In genomic region chr17:56256239-56256881, GRCm38 (mm10) we compare ENCODE assay signal across 8 mouse cellular contexts. TPM values are rescaled to one million over a fixed set of nuclear protein-coding genes. Genes with fewer than 3 reads are reported as not detected.
DNase-seq lines count a peak whose midpoint lies in the region; ATAC-seq lines count a peak whose summit lies in the region.

Gene Fem1a (plus strand): TSS chr17:56256810.

- peak within 1 kb of the TSS; percentile 95 for H3K27ac ChIP-seq in brown adipose tissue, adult 24 weeks (replicated peaks; ENCODE audit: low read depth, low read length)
- peak within 1 kb of the TSS; percentile 94 for H3K27ac ChIP-seq in heart, embryonic 13.5 days (replicated peaks)
- H3K27ac ChIP-seq in liver, embryonic 12.5 days, result peak within 1 kb of the TSS; percentile 95
- H3K27ac ChIP-seq in stomach, embryonic 15.5 days, result peak within 1 kb of the TSS; percentile 93

- H3K36me3 ChIP-seq in heart, embryonic 13.5 days, result peaks cover 34% of the 10 kb centered on the region
- peaks cover 38% of the 10 kb centered on the region for H3K36me3 ChIP-seq in liver, embryonic 12.5 days
- H3K36me3 ChIP-seq in stomach, embryonic 15.5 days, result peaks cover 17% of the 10 kb centered on the region

- peak within 1 kb of the TSS; percentile 85 for H3K4me2 ChIP-seq in heart, embryonic 13.5 days
- H3K4me2 ChIP-seq in liver, embryonic 12.5 days, result peak within 1 kb of the TSS; percentile 99
- H3K4me2 ChIP-seq in stomach, embryonic 15.5 days, result peak within 1 kb of the TSS; percentile 96

- H3K4me1 ChIP-seq in brown adipose tissue, adult 24 weeks (ENCODE audit: control insufficient read depth, insufficient read depth, insufficient read length, low read length), result peaks cover 13% of the 10 kb centered on the region; the same call in 1 of the 2 replicates
- H3K4me1 ChIP-seq in heart, embryonic 13.5 days, result peaks cover 49% of the 10 kb centered on the region
- H3K4me1 ChIP-seq in liver, embryonic 12.5 days, result peaks cover 47% of the 10 kb centered on the region
- H3K4me1 ChIP-seq in stomach, embryonic 15.5 days, result peaks cover 36% of the 10 kb centered on the region

- no peaks in the 10 kb centered on the region for H3K9me3 ChIP-seq in heart, embryonic 13.5 days
- no peaks in the 10 kb centered on the region for H3K9me3 ChIP-seq in liver, embryonic 12.5 days (replicated peaks)
- no peaks in the 10 kb centered on the region for H3K9me3 ChIP-seq in stomach, embryonic 15.5 days

- H3K9ac ChIP-seq in heart, embryonic 13.5 days, result peak within 1 kb of the TSS; percentile 90
- H3K9ac ChIP-seq in liver, embryonic 12.5 days, result peak within 1 kb of the TSS; percentile 78
- peak within 1 kb of the TSS; percentile 37; the same call in 1 of the 2 replicates for H3K9ac ChIP-seq in stomach, embryonic 15.5 days

- H3K4me3 ChIP-seq in brown adipose tissue, adult 24 weeks (ENCODE audit: insufficient read depth, low read depth, low read length), result peak within 1 kb of the TSS; percentile 70
- H3K4me3 ChIP-seq in heart, embryonic 13.5 days, result peak within 1 kb of the TSS; percentile 73
- H3K4me3 ChIP-seq in liver, embryonic 12.5 days, result peak within 1 kb of the TSS; percentile 85
- peak within 1 kb of the TSS; percentile 67 for H3K4me3 ChIP-seq in stomach, embryonic 15.5 days (replicated peaks)

- WGBS in heart, embryonic 13.5 days, result 0% methylated on average over 28 of the region's 28 CpGs
- WGBS in liver, embryonic 12.5 days (ENCODE audit: insufficient replicate concordance), result under 1% methylated on average over 28 of the region's 28 CpGs
- WGBS in stomach, embryonic 15.5 days, result 0% methylated on average over 28 of the region's 28 CpGs

- peak; percentile 97 for DNase-seq in CD4-positive, CD25-positive, alpha-beta regulatory T cell, adult 2 months (ENCODE audit: low read depth, low spot score)
- peak; percentile 91 for DNase-seq in fat pad, adult 2 months (ENCODE audit: extremely low read depth, low read depth, low spot score)
- DNase-seq in kidney, postnatal 10 days, result peak; percentile 93
- peak; percentile 95 to 96 for DNase-seq in natural killer cell, adult 2 months (ENCODE audit: low spot score in 2 of 2)

- H3K27me3 ChIP-seq in heart, embryonic 13.5 days (replicated peaks), result no peaks in the 10 kb centered on the region; the same call in 1 of the 2 replicates
- H3K27me3 ChIP-seq in liver, embryonic 12.5 days (replicated peaks), result no peaks in the 10 kb centered on the region
- no peaks in the 10 kb centered on the region for H3K27me3 ChIP-seq in stomach, embryonic 15.5 days (replicated peaks)

- peak; percentile 87 for ATAC-seq in heart, embryonic 13.5 days (ENCODE audit: extremely low read depth, insufficient number of reproducible peaks, low FRiP score, low TSS enrichment)
- ATAC-seq in liver, embryonic 12.5 days, result peak; percentile 88
- peak; percentile 92 for ATAC-seq in stomach, embryonic 15.5 days (ENCODE audit: insufficient read depth, low FRiP score, low read depth)

RNA-seq across cellular contexts. Expression of gene Fem1a, which starts in this region (rescaled TPM):
- 16.3 and 18.4 TPM in 2 replicates for polyA plus RNA-seq in brown adipose tissue, adult 24 weeks (2012; ENCODE audit: insufficient read depth, insufficient read length, missing spikeins)
- 17.2 and 18.5 TPM in 2 replicates for polyA plus RNA-seq in heart, embryonic 13.5 days (2015; fragmentation: Nextera tagmentation; extraction: Ambion mirVana)
- 10.2 and 10.7 TPM in 2 replicates for polyA plus RNA-seq in liver, embryonic 12.5 days (2016; fragmentation: Nextera tagmentation; extraction: Ambion mirVana)
- polyA plus RNA-seq in stomach, embryonic 15.5 days (2015; fragmentation: Nextera tagmentation; extraction: Ambion mirVana), result 12.7 and 13.0 TPM in 2 replicates

Comparison
In these comparisons a context has a peak if more than half of its experiments do, and no peak if none do; other contexts are left out.
1. Peak in every context shown above with its lines: DNase-seq, ATAC-seq, H3K4me3 ChIP-seq and H3K27ac ChIP-seq.
2. H3K9ac ChIP-seq: peak in every context shown above with its lines; median percentile 90 in heart, embryonic 13.5 days; 78 in liver, embryonic 12.5 days; 37 in stomach, embryonic 15.5 days.